Mouse (Mus musculus) myocyte (in vitro differentiated cells): ENCODE results near the gene Mmp27.

Experiments
- CEBPB ChIP-seq: IDR thresholded peaks from 2 replicates; pipeline ENCODE4 v1.6.1; 2011; ENCODE audit warnings: mild to moderate bottlenecking, moderate library complexity; ENCODE audit not compliant: poor library complexity, insufficient read depth, severe bottlenecking
- E2F4 ChIP-seq: IDR thresholded peaks from one replicate; pipeline ENCODE4 v1.6.1; 2011; ENCODE audit warnings: mild to moderate bottlenecking, control low read depth, moderate library complexity; ENCODE audit not compliant: insufficient read depth
- MAX ChIP-seq: IDR thresholded peaks from one replicate; pipeline ENCODE4 v1.6.1; 2011; ENCODE audit warnings: low read depth, mild to moderate bottlenecking, control low read depth
- MYOG ChIP-seq, 3 experiments: IDR thresholded peaks; one replicate each; pipeline ENCODE4 v1.6.1; 2011; ENCODE audit warnings: control low read depth in 2 of 3, low read depth in 2 of 3, mild to moderate bottlenecking in 2 of 3; ENCODE audit not compliant: insufficient read length in 2 of 3, control insufficient read depth in 1 of 3, insufficient read depth in 1 of 3
- POLR2A ChIP-seq: IDR thresholded peaks from one replicate; pipeline ENCODE4 v1.6.1; 2011; ENCODE audit warnings: low read depth, mild to moderate bottlenecking, control low read depth, moderate library complexity; ENCODE audit not compliant: insufficient read length
- POLR2AphosphoS2 ChIP-seq: IDR thresholded peaks from one replicate; pipeline ENCODE4 v1.6.1; 2011; ENCODE audit warnings: low read depth, control low read depth; ENCODE audit not compliant: insufficient read length
- SRF ChIP-seq: IDR thresholded peaks from one replicate; pipeline ENCODE4 v1.6.1; 2011; ENCODE audit warnings: low read depth; ENCODE audit not compliant: control insufficient read depth, insufficient read length
- TCF12 ChIP-seq: IDR thresholded peaks from one replicate; pipeline ENCODE4 v1.6.1; 2011; ENCODE audit warnings: mild to moderate bottlenecking, control low read depth; ENCODE audit not compliant: poor library complexity, insufficient read depth, severe bottlenecking

GRCm38 (mm10) chr9:7544923-7545457, 26.2 kb upstream of the Mmp27 start:
- TF ChIP-seq POLR2A: no peak
- no peak for TF ChIP-seq POLR2AphosphoS2
- no peak for TF ChIP-seq MAX
- no peak for TF ChIP-seq CEBPB
- no peak for TF ChIP-seq E2F4
- no peak for TF ChIP-seq TCF12
- no peak for TF ChIP-seq SRF
- no peak for TF ChIP-seq MYOG (IDR thresholded peaks at IDR 0.05; ENCODE audit: control insufficient read depth in 1 of 3, insufficient read depth in 1 of 3, insufficient read length in 2 of 3, low read depth in 2 of 3)
